Mouse (Mus musculus): ENCODE results near the gene Togaram1.

Togaram1 gene

DNA sequence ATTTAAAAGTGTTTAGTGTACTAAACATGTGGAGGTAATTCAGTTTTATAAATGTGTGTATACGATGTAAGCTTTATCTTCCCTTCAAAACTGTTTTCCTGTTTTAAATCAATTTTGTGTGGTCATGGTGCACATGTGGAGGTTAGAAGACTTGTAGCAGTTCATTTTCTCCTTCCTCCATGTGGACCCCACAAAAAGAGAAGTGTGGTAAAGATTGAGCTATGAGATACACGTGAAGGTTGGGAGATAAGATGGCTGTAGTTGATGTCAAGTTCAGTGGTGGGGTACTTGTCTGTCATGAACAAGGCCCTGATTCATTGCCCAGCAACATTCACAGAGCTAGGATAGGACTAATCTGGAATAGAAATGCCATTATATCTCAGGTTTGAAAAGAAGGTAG, 92.6 kb downstream of the Togaram1 start:
- DNase-seq (ENCODE audit: low spot score): no peak

DNA sequence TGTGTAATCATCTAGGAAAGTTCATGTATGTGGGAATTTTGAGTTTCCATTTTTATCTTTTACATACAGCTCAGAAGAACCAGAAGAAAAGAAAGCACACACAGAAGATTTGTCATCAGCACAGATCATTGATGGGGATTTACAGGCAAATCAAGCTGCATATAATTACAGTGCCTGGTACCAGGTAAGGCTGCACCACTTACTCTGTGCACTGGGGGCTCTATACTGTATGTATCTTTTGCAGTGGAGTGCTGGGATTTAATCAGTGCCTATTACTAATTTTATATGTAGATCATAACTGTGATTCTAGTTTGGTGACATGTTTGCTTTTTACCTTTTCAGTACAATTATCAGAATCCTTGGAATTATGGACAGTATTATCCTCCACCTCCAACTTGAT, 95.5 kb downstream of the Togaram1 start:
- DNase-seq (ENCODE audit: low spot score): no peak

DNA sequence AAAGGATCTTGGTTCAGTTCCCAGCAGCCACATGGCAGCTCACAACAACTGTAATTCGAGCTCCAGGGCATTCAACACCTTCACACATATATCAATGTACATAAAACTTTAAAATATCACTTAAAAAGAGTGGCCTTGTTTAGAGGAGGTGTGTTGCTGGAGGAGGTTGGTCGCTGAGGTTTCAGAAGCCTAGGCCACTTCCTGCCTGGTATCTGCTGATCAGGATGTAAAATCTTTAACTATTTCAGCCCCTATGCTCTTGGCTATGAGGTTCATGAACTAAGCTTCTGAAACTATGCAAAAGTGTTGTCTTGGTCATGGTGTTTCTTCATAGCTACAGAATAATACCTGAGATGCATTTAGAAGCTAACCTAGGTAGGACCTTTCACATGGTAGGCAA, 99.6 kb downstream of the Togaram1 start:
- DNase-seq (ENCODE audit: low spot score): no peak

DNA sequence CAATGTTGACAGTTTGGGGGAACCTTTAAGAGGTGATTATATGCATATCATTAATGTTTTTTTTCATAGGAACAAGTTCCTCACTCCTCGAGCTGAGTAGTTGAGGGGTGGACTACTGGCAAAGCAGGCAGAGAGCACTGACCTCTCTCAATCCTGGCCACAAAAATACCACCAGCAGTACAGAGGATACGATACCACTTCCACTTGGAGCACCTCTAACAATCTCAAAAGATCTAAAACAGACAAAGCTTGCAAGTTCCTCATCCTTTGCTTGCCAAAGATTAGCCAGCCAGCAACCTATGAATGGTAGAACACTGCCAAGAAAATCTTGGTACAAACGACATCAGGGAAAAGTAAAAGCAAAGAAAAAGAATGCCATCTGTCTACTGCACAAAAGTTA, 100.6 kb downstream of the Togaram1 start:
- DNase-seq (ENCODE audit: low spot score): no peak

DNA sequence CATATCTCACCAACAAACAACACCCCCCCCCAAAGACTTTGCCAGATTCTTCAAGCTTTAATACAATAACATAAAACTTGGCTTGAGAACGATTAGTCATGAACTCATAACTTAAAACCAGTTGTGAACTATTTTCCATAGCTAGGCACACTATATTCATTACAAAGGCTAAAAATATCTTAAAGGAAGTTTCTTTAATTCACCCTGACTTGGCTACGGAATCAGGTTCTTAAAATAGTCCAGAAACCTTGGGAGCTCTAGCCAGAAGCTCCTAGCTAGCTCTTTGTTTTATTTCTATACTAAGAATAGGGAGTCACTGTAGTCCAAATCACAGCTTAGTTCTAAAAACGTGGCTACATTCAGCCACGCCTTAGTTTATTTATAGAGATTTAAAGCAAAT, 102.8 kb downstream of the Togaram1 start:
- DNase-seq (ENCODE audit: low spot score): no peak

Data from ovary, adult 18-20 months (tissue).